Mouse (Mus musculus): Measurements from ENCODE around the gene Ank. TPM values are rescaled to one million over a fixed set of nuclear protein-coding genes. Genes with fewer than 3 reads are reported as not detected.

The Ank gene
- polyA plus RNA-seq, 1 experiment from 2014 or later = 11.0 TPM

DNA sequence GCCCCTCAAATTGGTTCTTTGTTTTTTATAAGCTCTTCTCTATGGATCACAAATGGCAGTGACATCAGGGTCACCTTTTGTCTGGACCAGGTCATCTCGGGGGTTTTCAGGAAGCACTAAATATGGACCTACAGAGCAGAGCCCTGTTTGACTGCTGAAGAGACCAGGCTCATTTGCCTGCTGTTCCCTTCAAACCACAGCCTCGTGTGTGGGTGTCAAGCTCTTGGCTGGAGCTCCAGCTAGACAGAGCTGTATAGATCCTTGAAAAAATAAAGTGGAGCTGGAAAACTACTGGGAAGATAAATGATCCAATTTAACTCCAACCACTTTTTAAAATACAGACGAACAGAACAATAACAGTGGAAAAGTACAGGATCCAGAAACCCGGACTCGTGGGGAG lies 70.3 kb downstream of the Ank start:
- 65% methylated on average over 5 of the region's 5 CpGs for WGBS
- Histone ChIP-seq H3K4me3 (no peak overlapping the region), H3K27me3 (ENCODE audit: insufficient read depth, poor library complexity, severe bottlenecking) (no peaks in the 10 kb centered on the region), H3K36me3 (no peaks in the 10 kb centered on the region), H3K9me3 (no peaks in the 10 kb centered on the region), H3K27ac (no peak overlapping the region), H3K4me1 (replicated peaks) (peaks cover 14% of the 10 kb centered on the region)
- DNase-seq (ENCODE audit: low spot score) = no peak

DNA sequence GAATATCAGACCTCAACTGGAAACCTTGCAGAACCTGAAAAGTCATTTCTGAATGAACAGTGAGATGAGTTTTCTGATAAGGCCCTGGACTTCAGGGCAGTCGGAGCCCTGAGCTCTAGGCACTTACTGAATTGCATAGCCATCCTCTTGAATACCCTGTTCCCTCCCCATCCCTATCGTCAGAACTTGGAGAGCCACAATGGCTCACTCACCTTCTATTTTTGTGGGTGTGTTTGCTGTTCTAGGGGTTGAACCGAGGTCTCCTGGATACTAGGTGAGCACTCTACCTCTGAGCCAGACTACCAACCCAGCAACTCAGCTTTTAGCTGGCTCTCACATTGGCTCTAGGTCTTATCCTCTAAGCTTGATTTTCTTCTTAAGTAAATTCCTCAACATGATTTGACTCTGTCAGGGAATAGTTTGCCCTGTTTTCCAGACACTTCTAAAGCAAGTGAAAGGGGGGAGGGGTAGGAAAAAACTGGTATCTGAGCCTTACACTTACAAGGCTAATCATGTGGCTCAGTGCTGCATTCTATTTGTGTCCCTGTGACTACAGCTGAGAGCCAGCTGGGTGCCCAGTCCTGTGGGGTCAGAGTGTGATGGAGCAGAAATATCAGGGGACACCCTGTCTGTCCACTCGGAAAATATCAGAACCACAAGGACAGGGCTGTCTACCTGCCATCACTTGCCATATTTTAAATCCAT lies 71.2 kb downstream of the Ank start:
- H3K27ac ChIP-seq = no peak overlapping the region
- no peaks in the 10 kb centered on the region for H3K27me3 ChIP-seq (ENCODE audit: insufficient read depth, poor library complexity, severe bottlenecking)
- H3K4me1 ChIP-seq (replicated peaks) = peaks cover 14% of the 10 kb centered on the region
- WGBS = 71% methylated on average over 4 of the region's 4 CpGs
- H3K9me3 ChIP-seq = no peaks in the 10 kb centered on the region
- H3K36me3 ChIP-seq = no peaks in the 10 kb centered on the region
- DNase-seq (ENCODE audit: low spot score) = no peak
- no peak overlapping the region for H3K4me3 ChIP-seq

DNA sequence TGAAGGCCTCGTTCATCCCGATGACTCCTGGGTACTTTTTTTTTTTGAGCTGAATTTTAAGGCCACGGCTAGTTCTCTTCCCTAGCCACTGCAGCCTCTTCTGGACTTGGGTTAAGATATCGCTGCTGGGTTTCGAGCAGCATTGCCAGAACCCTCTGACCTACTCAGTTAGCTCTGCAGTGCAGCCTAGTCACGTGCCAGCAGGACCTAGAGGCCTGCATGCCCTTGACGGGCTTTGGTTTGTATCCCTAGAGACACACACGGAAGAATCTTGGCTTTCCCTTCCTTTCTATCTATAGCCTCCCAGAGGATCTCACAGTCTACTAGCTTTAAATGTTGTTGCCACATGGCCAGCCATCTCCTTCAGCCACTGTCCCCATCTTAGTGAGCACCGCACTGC lies 73.3 kb downstream of the Ank start:
- H3K27ac ChIP-seq = 0 out of 2 replicates have a peak overlapping the region, but pooled peaks have one; percentile 53
- WGBS = 92% methylated on average over 9 of the region's 9 CpGs
- H3K4me3 ChIP-seq = no peak overlapping the region
- no peaks in the 10 kb centered on the region for H3K36me3 ChIP-seq
- DNase-seq (ENCODE audit: low spot score) = no peak
- peaks cover 10% of the 10 kb centered on the region for H3K4me1 ChIP-seq (replicated peaks)
- no peaks in the 10 kb centered on the region for H3K27me3 ChIP-seq (ENCODE audit: insufficient read depth, poor library complexity, severe bottlenecking)
- no peaks in the 10 kb centered on the region for H3K9me3 ChIP-seq

DNA sequence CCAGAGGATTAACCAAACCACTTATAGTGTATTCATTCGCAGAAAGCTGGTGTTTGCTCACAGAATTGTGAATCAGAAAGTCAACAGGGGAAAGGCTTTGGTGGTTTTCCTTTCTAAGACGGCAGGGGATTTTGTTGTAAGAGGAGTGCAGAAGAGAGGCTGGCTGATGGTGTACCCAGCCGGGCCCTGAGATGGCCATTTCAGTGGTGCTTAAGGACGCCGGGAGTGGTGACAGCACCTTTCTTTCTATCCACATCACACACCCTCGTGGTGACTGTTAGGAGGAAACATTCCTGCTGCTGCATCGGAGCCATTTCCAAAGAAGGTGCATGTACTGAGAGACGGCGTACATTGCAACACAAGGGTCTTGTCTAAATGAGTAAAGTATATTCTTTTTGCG lies 78.7 kb downstream of the Ank start:
- Histone ChIP-seq H3K27me3 (ENCODE audit: insufficient read depth, poor library complexity, severe bottlenecking) (no peaks in the 10 kb centered on the region), H3K4me1 (replicated peaks) (peaks cover 15% of the 10 kb centered on the region), H3K9me3 (no peaks in the 10 kb centered on the region), H3K36me3 (no peaks in the 10 kb centered on the region), H3K4me3 (no peak overlapping the region), H3K27ac (no peak overlapping the region)
- 94% methylated on average over 10 of the region's 10 CpGs for whole genome bisulfite sequencing
- no peak for DNase-seq (ENCODE audit: low spot score)

DNA sequence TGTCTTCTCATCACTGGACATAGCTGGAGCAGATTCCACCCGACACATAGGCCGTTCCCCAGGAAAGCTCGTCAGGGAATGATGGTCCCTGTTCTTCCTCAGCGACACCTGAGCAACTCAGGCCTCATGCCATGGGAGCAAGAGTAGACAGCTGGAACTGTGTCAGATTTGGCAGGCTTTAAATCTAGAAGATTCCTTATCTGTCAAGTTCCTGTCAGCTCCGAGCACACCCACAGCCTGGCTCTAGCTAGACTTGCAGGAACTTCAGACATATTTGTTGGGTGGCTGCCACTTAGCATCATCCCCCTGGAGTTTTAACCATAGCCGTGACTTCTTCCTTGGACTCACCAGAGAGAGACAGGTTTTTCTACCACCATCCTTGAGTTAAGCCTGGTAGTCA lies 81.6 kb downstream of the Ank start:
- Histone ChIP-seq H3K27ac (no peak overlapping the region), H3K27me3 (ENCODE audit: insufficient read depth, poor library complexity, severe bottlenecking) (no peaks in the 10 kb centered on the region), H3K4me1 (replicated peaks) (peaks cover 20% of the 10 kb centered on the region), H3K4me3 (no peak overlapping the region), H3K36me3 (no peaks in the 10 kb centered on the region), H3K9me3 (no peaks in the 10 kb centered on the region)
- WGBS = 93% methylated on average over 6 of the region's 6 CpGs
- no peak for DNase-seq (ENCODE audit: low spot score)

DNA sequence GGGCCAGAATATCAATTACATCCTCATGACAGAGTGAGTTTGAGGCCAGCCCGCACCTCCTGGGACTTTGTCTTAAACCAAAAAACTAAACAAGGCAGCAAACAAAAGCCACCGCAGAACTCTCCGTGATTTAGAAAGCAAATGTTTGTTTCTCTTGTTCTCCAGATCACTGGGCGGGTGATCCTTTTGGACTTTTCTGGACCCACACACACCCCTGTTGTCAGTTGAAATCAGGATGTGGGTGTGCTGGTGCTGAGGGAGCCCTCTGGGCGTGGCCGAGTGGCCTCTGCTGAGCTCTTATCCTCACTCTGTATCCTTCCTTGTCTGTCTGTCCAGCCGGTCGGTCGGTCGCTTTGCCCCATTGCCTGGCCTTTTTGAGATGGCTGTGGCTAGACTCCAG lies 82.6 kb downstream of the Ank start:
- no peak overlapping the region for H3K4me3 ChIP-seq
- H3K4me1 ChIP-seq (replicated peaks) = peaks cover 20% of the 10 kb centered on the region
- DNase-seq (ENCODE audit: low spot score) = no peak
- H3K9me3 ChIP-seq = no peaks in the 10 kb centered on the region
- H3K27me3 ChIP-seq (ENCODE audit: insufficient read depth, poor library complexity, severe bottlenecking) = no peaks in the 10 kb centered on the region
- 82% methylated on average over 10 of the region's 10 CpGs for WGBS
- H3K27ac ChIP-seq = no peak overlapping the region
- H3K36me3 ChIP-seq = no peaks in the 10 kb centered on the region

DNA sequence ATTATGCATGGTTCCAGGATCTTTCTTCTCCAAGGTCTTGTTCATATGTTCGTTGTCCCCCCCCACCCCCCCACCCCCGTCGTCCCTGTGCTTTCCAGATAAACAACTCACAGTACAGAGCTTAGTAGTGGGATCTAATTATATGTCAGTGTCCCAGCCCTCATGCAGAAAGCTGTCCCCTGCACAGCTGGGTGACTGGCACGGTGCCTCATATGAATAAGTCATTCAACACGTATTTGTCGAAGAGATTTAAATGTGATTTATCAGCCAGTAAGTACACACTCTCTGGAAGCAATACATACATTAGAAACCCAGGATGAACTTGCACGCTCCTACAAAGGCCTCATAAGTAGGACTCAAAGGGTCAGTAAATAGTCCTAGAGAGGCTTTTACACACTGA lies 83.4 kb downstream of the Ank start:
- no peak for DNase-seq (ENCODE audit: low spot score)
- Histone ChIP-seq H3K27ac (no peak overlapping the region), H3K9me3 (no peaks in the 10 kb centered on the region), H3K4me1 (replicated peaks) (peaks cover 20% of the 10 kb centered on the region), H3K4me3 (no peak overlapping the region), H3K27me3 (ENCODE audit: insufficient read depth, poor library complexity, severe bottlenecking) (no peaks in the 10 kb centered on the region), H3K36me3 (no peaks in the 10 kb centered on the region)
- WGBS = 82% methylated on average over 7 of the region's 7 CpGs

DNA sequence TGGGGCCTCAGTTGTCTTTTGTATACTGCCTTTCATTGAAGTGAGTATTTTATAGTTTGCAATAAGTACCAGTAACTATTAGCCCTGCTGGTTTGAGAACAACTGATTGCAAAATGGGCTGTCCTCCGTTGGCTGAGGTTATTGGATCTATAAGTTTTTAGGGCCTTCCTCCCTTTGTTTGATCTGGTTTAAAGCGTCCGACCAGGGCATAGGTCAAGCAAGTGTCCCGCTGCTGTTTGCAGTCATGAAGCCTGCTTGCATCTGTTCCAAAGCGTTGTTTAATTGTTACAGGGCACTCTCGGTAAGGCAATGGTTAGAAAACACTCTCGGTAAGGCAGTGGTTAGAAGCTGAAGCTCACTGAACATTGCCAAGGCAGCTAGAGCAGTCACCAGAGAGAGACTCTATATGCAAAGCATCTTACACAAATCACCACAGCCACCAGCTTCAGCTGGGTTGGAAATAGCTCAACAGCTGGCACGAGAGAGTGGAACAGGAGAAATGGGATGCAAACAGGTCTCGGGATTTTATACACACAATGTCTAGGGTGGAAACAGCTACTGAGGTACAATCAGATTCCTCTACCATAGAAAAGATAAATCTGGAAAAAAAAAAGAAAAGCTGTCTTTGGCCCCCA lies 84.0 kb downstream of the Ank start:
- no peaks in the 10 kb centered on the region for H3K9me3 ChIP-seq
- no peak overlapping the region for H3K27ac ChIP-seq
- 55% methylated on average over 9 of the region's 9 CpGs for WGBS
- H3K27me3 ChIP-seq (ENCODE audit: insufficient read depth, poor library complexity, severe bottlenecking) = no peaks in the 10 kb centered on the region
- no peak overlapping the region for H3K4me3 ChIP-seq
- peaks cover 20% of the 10 kb centered on the region for H3K4me1 ChIP-seq (replicated peaks)
- no peak for DNase-seq (ENCODE audit: low spot score)
- no peaks in the 10 kb centered on the region for H3K36me3 ChIP-seq

DNA sequence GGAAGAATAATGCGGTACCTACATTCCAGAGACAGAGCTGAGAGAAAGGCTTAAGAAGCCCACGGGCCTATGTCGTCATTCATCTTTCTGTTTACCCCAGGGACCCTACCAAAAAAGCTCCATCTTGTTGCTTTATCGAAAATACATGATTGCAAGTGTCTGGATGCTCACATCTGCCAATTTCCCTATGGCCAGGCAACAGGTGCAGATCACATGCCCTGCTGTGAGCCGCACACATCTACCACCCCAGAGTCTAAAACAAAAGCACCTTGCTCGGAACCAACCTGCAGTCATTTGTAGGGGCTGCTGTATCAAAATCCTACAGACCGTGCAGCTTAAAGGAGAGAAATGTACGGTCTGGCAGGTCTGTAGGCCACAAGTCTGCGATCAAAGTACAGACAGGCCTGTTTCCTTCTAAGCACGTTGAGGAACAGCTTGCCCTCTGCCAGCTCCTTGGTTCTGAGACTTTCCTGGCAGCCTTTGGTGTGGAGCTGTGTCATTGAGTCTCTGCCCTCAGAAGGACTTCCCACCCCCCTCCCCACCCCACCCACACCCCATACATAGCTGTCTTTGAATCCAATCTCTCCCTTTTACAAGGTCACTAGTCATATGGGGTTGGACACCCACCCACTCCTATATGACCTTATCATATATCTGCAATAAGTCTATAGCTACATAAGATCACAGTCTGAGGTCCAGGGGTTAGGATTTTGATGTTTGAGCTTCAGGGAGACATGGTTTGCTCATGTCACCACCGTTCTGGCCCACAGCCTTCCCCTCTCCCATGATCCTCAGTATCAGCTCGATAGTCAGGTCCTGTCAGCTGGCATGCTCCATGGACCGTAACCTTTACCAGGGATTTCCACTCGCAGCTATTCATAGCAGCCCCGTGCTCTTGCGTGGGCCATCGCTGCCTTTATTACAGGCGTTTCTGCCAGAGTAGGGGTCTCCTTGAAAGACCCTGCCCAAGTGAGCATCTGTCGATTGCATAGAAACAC lies 84.9 kb downstream of the Ank start:
- no peaks in the 10 kb centered on the region for H3K36me3 ChIP-seq
- no peak overlapping the region for H3K27ac ChIP-seq
- 87% methylated on average over 19 of the region's 19 CpGs for WGBS
- no peaks in the 10 kb centered on the region for H3K27me3 ChIP-seq (ENCODE audit: insufficient read depth, poor library complexity, severe bottlenecking)
- no peak overlapping the region for H3K4me3 ChIP-seq
- DNase-seq (ENCODE audit: low spot score) = no peak
- no peaks in the 10 kb centered on the region for H3K9me3 ChIP-seq
- peaks cover 20% of the 10 kb centered on the region for H3K4me1 ChIP-seq (replicated peaks)

DNA sequence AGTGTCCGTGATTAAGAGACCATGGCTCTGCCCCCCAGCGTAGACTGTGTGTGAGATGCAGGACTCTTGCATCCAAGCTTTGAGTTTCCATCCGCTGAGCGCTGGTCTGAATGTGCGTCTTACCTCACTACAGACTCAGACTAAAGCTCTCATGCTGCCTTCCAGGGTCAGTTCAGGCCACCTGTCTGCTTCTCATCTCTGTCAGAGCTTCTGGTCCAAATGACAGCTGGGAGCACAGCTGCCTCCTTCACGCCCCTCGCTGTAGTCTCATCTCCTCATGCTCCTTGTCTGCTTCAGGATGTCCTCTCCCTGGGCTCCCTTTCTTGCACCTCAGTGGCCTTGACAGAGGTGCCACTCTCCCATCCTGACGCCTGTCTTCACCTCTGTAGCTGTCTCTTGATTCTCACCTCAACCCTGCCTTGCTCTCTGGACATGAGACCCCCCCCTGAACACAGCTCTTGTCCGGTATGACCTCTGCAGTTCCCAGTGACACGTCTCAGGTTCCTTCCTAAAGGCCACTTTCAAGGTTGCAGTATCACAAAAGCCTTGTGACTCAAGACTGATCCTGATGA lies 85.7 kb downstream of the Ank start:
- 86% methylated on average over 10 of the region's 10 CpGs for WGBS

DNA sequence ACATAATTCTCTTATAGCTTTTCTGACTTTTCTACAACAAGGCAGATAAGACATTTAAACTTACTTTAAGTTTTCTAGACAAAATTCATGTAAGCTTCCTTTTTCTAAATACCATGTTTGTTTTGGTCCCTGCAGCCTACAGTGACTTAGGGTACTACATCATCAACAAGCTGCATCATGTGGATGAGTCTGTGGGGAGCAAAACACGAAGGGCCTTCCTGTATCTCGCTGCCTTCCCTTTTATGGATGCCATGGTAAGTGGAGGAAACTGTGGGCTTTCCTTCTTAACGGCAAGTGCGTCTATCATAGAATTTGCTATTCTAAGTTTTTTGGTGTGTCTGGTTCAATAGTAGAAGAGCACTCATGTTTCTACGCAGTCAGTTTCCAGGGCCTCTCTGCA lies 87.1 kb downstream of the Ank start:
- WGBS = 94% methylated on average over 5 of the region's 5 CpGs
- no peak overlapping the region for H3K27ac ChIP-seq
- H3K36me3 ChIP-seq = peaks cover 10% of the 10 kb centered on the region
- H3K9me3 ChIP-seq = no peaks in the 10 kb centered on the region
- no peaks in the 10 kb centered on the region for H3K27me3 ChIP-seq (ENCODE audit: insufficient read depth, poor library complexity, severe bottlenecking)
- peaks cover 25% of the 10 kb centered on the region for H3K4me1 ChIP-seq (replicated peaks)
- no peak for DNase-seq (ENCODE audit: low spot score)
- no peak overlapping the region for H3K4me3 ChIP-seq

More for the DNA sequence above, 85.7 kb downstream of the Ank start:
- H3K4me3 ChIP-seq = no peak overlapping the region
- H3K4me1 ChIP-seq (replicated peaks) = peaks cover 20% of the 10 kb centered on the region
- H3K27me3 ChIP-seq (ENCODE audit: insufficient read depth, poor library complexity, severe bottlenecking) = no peaks in the 10 kb centered on the region
- peaks cover 1% of the 10 kb centered on the region for H3K36me3 ChIP-seq
- no peak overlapping the region for H3K27ac ChIP-seq
- no peaks in the 10 kb centered on the region for H3K9me3 ChIP-seq
- no peak for DNase-seq (ENCODE audit: low spot score)

DNA sequence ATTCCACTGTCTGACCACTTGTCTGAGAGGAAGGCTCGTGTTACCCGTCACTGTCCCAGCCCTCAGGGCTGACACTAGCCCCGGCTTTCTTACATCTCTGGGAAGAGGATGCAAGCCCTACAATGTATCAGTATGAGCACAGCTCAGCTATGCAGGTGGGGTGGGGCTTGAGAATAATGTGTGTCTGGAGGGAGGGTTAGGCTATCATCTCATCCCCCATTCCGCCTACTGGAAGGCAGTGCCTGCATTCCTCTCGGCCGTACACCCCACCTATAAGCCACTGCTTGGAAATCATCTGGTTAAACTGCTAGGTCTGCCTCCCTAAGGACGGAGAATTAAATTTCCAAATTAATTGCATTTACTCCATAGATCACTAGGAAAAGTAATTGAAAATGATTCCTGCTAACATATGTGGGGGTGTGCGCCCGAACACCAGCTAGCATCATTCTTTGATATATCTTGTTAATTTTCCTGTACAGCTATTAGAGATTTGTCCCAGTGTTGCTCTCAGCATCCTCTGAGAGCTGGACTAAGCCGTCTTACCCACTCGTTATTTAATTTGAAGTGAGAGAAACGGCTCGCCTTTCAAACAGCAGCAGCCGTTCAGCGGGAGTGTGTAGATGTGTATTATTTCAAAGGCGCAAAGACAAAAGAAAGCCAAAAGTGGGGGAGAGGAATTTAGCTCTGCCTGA lies 92.1 kb downstream of the Ank start:
- peaks cover 10% of the 10 kb centered on the region for H3K36me3 ChIP-seq
- H3K27me3 ChIP-seq (ENCODE audit: insufficient read depth, poor library complexity, severe bottlenecking) = no peaks in the 10 kb centered on the region
- no peak overlapping the region for H3K27ac ChIP-seq
- H3K4me3 ChIP-seq = no peak overlapping the region
- peaks cover 14% of the 10 kb centered on the region for H3K4me1 ChIP-seq (replicated peaks)
- H3K9me3 ChIP-seq = no peaks in the 10 kb centered on the region
- WGBS = 73% methylated on average over 16 of the region's 16 CpGs
- DNase-seq (ENCODE audit: low spot score) = no peak

All from hindbrain, embryonic 10.5 days (tissue).